Mouse (Mus musculus): ENCODE measurements at regions not wholly inside any gene's neighbourhood (a gene's known extent, or its start where the extent isn't known, plus 50 kb on each side); places are given as distances from the start of the nearest gene placed in this dataset.

- Histone ChIP-seq H3K36me3 (no peaks in the 10 kb centered on the region), H3K4me2 (no peak overlapping the region), H3K4me1 (no peaks in the 10 kb centered on the region), H3K27me3 (replicated peaks) (no peaks in the 10 kb centered on the region), H3K9me3 (no peaks in the 10 kb centered on the region), H3K27ac (no peak overlapping the region), H3K9ac (no peak overlapping the region), H3K4me3 (replicated peaks) (no peak overlapping the region)
- ATAC-seq (ENCODE audit: insufficient read depth, low FRiP score, low read depth), result no peak
- WGBS, result 86% methylated on average over 8 of the region's 8 CpGs
Observed at GRCm38 (mm10) chr10:84119952-84120550, 320.3 kb downstream of the Nuak1 start.

DNA sequence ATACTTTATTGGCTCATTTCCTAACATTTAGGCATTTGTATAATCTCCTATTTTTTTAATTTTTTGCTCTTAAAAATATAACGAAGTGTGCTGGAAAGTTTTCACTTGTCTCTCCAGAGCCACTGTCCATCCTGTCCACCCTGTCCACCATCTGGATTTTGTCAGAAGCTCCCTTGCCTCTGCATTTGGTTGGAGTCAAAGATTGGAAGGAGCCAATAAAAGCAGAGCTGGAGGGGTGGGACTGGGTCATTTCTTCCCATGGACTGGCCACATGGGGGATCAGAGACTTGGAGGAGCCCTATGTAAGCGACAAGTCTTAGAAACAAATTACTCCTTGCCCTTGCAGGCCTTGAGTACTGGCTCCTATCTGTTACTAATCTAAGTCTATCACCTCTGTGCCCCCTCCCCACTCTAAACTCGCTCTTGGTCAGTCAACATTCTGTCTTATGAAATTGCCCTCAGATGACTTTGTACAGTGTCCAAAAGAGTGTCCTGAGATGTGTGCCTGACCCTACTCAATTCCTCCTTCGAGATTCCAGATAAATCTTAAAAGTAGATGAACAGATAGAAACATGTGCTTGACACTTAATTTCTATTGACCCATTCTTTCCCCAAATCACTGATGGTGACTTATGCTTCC, 303.3 kb downstream of the Nuak1 start:
- no peaks in the 10 kb centered on the region for H3K9me3 ChIP-seq
- H3K4me2 ChIP-seq, result no peak overlapping the region
- no peaks in the 10 kb centered on the region for H3K4me1 ChIP-seq
- no peak overlapping the region for H3K9ac ChIP-seq
- no peaks in the 10 kb centered on the region for H3K27me3 ChIP-seq (replicated peaks)
- no peaks in the 10 kb centered on the region for H3K36me3 ChIP-seq
- no peak overlapping the region for H3K4me3 ChIP-seq (replicated peaks)
- H3K27ac ChIP-seq, result no peak overlapping the region
- ATAC-seq (ENCODE audit: insufficient read depth, low FRiP score, low read depth), result no peak
- 69% methylated on average over 4 of the region's 4 CpGs for WGBS

- no peak overlapping the region for H3K4me3 ChIP-seq (replicated peaks)
- H3K36me3 ChIP-seq, result no peaks in the 10 kb centered on the region
- H3K9me3 ChIP-seq, result no peaks in the 10 kb centered on the region
- H3K27ac ChIP-seq, result no peak overlapping the region
- ATAC-seq (ENCODE audit: insufficient read depth, low FRiP score, low read depth), result no peak
- H3K9ac ChIP-seq, result no peak overlapping the region
- WGBS, result 45% methylated on average over 8 of the region's 8 CpGs
- H3K27me3 ChIP-seq (replicated peaks), result no peaks in the 10 kb centered on the region
- H3K4me2 ChIP-seq, result no peak overlapping the region
- 0 out of 2 replicates have a peak, but pooled peaks cover 2% of the 10 kb centered on the region for H3K4me1 ChIP-seq
Observed at GRCm38 (mm10) chr10:84142741-84143454, 297.5 kb downstream of the Nuak1 start.

GRCm38 (mm10) chr10:84143674-84144343, 296.6 kb downstream of the Nuak1 start:
- no peak overlapping the region for H3K4me2 ChIP-seq
- WGBS, result 35% methylated on average over 5 of the region's 5 CpGs
- no peak for ATAC-seq (ENCODE audit: insufficient read depth, low FRiP score, low read depth)
- no peak overlapping the region for H3K4me3 ChIP-seq (replicated peaks)
- no peak overlapping the region for H3K9ac ChIP-seq
- H3K27ac ChIP-seq, result no peak overlapping the region
- no peaks in the 10 kb centered on the region for H3K9me3 ChIP-seq
- H3K27me3 ChIP-seq (replicated peaks), result no peaks in the 10 kb centered on the region
- no peaks in the 10 kb centered on the region for H3K36me3 ChIP-seq
- H3K4me1 ChIP-seq, result 0 out of 2 replicates have a peak, but pooled peaks cover 2% of the 10 kb centered on the region

- Histone ChIP-seq H3K4me3 (replicated peaks) (no peak overlapping the region), H3K36me3 (no peaks in the 10 kb centered on the region), H3K9ac (no peak overlapping the region), H3K27ac (no peak overlapping the region), H3K4me2 (no peak overlapping the region), H3K27me3 (replicated peaks) (no peaks in the 10 kb centered on the region), H3K4me1 (0 out of 2 replicates have a peak, but pooled peaks cover 2% of the 10 kb centered on the region), H3K9me3 (no peaks in the 10 kb centered on the region)
- ATAC-seq (ENCODE audit: insufficient read depth, low FRiP score, low read depth), result no peak
Observed at GRCm38 (mm10) chr10:84144344-84144687, 296.1 kb downstream of the Nuak1 start.

DNA sequence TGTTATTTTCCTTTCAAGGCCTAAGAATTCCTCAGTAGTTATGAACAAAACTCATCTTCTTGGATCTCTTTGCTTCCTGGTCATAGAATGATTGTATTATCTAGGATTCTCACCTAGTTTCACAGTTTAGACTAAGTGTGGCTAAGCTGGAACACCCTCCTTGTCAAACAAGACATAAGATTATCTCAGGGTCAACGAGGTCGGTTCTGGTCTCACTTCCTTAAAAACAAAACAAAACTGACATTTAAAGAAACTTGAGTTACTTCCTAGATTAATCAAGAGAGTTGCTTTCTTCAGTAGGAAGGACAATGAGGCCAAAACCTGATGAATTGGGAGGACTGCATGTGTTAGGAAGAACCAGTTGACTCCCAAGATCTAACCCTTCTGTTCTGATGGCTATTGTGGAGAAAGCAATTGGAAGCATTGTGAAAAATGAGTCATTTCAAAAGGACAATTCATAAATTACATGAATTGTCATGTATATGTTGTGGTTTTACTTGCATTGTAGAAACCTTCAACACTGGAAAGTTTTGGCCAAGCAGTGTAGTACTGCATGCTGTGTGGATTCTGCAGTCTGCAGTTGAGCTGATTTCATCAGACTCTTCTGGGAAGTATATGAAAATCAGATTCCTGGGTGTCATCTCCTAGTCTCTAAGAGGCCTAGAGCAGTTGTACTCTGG, 293.0 kb downstream of the Nuak1 start:
- Histone ChIP-seq H3K4me2 (no peak overlapping the region), H3K9ac (no peak overlapping the region), H3K27me3 (replicated peaks) (no peaks in the 10 kb centered on the region), H3K36me3 (no peaks in the 10 kb centered on the region), H3K9me3 (no peaks in the 10 kb centered on the region), H3K4me1 (0 out of 2 replicates have a peak, but pooled peaks cover 2% of the 10 kb centered on the region), H3K4me3 (replicated peaks) (no peak overlapping the region), H3K27ac (no peak overlapping the region)
- ATAC-seq (ENCODE audit: insufficient read depth, low FRiP score, low read depth), result no peak
- WGBS, result 74% methylated on average over 2 of the region's 2 CpGs

DNA sequence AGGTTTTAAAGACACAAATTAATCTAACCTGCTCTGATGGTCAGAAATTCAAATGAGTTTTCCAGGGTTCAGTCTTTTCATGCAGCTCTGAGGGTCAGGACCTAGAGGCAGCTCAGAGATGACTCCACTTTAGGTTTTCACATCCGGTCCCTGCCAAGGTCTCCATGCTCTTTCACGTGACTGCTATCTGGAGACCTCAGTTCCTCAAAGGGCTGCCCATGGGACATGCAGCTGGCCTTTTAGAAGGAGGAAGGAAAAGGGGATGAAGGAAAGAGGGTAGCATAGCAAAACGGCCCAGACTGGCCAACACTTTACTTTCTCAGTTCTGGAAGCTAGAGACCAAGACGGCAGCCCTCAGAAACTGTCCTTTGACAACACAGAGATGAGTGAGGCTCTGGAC, 276.6 kb downstream of the Nuak1 start:
- no peak overlapping the region for H3K4me3 ChIP-seq (replicated peaks)
- WGBS, result 70% methylated on average over 4 of the region's 4 CpGs
- H3K4me1 ChIP-seq, result no peaks in the 10 kb centered on the region
- no peak overlapping the region for H3K4me2 ChIP-seq
- H3K36me3 ChIP-seq, result no peaks in the 10 kb centered on the region
- H3K9me3 ChIP-seq, result no peaks in the 10 kb centered on the region
- H3K27me3 ChIP-seq (replicated peaks), result no peaks in the 10 kb centered on the region
- no peak overlapping the region for H3K27ac ChIP-seq
- ATAC-seq (ENCODE audit: insufficient read depth, low FRiP score, low read depth), result no peak
- no peak overlapping the region for H3K9ac ChIP-seq

GRCm38 (mm10) chr10:84165832-84166567, 274.4 kb downstream of the Nuak1 start:
- no peaks in the 10 kb centered on the region for H3K9me3 ChIP-seq
- no peak overlapping the region for H3K4me3 ChIP-seq (replicated peaks)
- H3K36me3 ChIP-seq, result no peaks in the 10 kb centered on the region
- ATAC-seq (ENCODE audit: insufficient read depth, low FRiP score, low read depth), result no peak
- no peak overlapping the region for H3K27ac ChIP-seq
- H3K4me2 ChIP-seq, result no peak overlapping the region
- no peaks in the 10 kb centered on the region for H3K4me1 ChIP-seq
- WGBS, result 30% methylated on average over 10 of the region's 10 CpGs
- H3K9ac ChIP-seq, result no peak overlapping the region
- H3K27me3 ChIP-seq (replicated peaks), result no peaks in the 10 kb centered on the region

DNA sequence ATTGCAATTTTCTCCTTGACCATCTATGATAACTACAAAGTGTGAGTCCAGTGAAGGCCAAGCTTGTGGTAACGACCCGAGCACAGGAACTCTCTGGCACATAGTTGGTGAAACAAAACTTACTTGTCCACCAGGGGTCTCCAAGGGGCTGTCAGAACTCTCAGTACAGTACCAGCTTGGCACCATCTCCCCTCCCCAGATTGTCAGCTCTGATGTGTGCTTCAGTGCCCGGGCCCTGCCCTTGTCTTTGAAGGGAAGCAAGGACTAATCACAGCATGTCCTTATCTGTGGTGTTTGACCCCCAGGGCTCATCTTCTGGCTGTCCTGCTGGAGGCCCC, 273.9 kb downstream of the Nuak1 start:
- Histone ChIP-seq H3K4me3 (replicated peaks) (no peak overlapping the region), H3K4me2 (no peak overlapping the region), H3K27me3 (replicated peaks) (no peaks in the 10 kb centered on the region), H3K36me3 (no peaks in the 10 kb centered on the region), H3K9ac (no peak overlapping the region), H3K27ac (no peak overlapping the region), H3K9me3 (no peaks in the 10 kb centered on the region), H3K4me1 (no peaks in the 10 kb centered on the region)
- ATAC-seq (ENCODE audit: insufficient read depth, low FRiP score, low read depth), result no peak
- WGBS, result 27% methylated on average over 3 of the region's 3 CpGs

GRCm38 (mm10) chr10:84172828-84173321, 267.5 kb downstream of the Nuak1 start:
- Histone ChIP-seq H3K27me3 (replicated peaks) (no peaks in the 10 kb centered on the region), H3K4me3 (replicated peaks) (no peak overlapping the region), H3K4me2 (no peak overlapping the region), H3K27ac (no peak overlapping the region), H3K9me3 (no peaks in the 10 kb centered on the region), H3K9ac (no peak overlapping the region), H3K36me3 (no peaks in the 10 kb centered on the region), H3K4me1 (no peaks in the 10 kb centered on the region)
- no peak for ATAC-seq (ENCODE audit: insufficient read depth, low FRiP score, low read depth)
- WGBS, result 70% methylated on average over 4 of the region's 4 CpGs

DNA sequence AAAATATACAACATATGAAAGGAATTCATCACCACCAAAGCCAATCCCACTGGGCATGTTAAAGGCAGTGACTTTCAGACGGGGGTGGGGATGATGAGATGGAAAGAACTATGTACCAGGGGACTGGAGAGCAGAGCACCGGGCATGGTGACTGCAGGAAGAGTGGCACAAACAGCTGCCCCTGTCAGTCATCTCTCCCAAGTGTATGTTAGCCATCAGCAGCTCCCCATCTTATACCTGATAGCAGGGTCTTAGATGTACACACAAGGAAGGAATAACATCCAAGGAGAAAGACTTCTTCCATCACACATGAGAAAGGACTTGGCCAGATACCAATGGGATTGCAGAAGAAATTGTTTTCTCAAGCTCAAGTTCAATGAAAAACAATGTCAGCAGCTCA, 257.2 kb downstream of the Nuak1 start:
- H3K4me2 ChIP-seq, result no peak overlapping the region
- H3K36me3 ChIP-seq, result no peaks in the 10 kb centered on the region
- ATAC-seq (ENCODE audit: insufficient read depth, low FRiP score, low read depth), result no peak
- no peaks in the 10 kb centered on the region for H3K4me1 ChIP-seq
- H3K4me3 ChIP-seq (replicated peaks), result no peak overlapping the region
- H3K9me3 ChIP-seq, result no peaks in the 10 kb centered on the region
- no peak overlapping the region for H3K27ac ChIP-seq
- H3K27me3 ChIP-seq (replicated peaks), result no peaks in the 10 kb centered on the region
- H3K9ac ChIP-seq, result no peak overlapping the region
- WGBS, result 73% methylated on average over 2 of the region's 2 CpGs

All from stomach, embryonic 15.5 days (tissue).